Mouse (Mus musculus): ENCODE results near the gene Gsto1.
"Not testable (repeated sequence)": the region's sequence is repeated elsewhere in the genome, so short reads cannot be mapped to it uniquely, and the experiment has no call there.

The Gsto1 gene

DNA sequence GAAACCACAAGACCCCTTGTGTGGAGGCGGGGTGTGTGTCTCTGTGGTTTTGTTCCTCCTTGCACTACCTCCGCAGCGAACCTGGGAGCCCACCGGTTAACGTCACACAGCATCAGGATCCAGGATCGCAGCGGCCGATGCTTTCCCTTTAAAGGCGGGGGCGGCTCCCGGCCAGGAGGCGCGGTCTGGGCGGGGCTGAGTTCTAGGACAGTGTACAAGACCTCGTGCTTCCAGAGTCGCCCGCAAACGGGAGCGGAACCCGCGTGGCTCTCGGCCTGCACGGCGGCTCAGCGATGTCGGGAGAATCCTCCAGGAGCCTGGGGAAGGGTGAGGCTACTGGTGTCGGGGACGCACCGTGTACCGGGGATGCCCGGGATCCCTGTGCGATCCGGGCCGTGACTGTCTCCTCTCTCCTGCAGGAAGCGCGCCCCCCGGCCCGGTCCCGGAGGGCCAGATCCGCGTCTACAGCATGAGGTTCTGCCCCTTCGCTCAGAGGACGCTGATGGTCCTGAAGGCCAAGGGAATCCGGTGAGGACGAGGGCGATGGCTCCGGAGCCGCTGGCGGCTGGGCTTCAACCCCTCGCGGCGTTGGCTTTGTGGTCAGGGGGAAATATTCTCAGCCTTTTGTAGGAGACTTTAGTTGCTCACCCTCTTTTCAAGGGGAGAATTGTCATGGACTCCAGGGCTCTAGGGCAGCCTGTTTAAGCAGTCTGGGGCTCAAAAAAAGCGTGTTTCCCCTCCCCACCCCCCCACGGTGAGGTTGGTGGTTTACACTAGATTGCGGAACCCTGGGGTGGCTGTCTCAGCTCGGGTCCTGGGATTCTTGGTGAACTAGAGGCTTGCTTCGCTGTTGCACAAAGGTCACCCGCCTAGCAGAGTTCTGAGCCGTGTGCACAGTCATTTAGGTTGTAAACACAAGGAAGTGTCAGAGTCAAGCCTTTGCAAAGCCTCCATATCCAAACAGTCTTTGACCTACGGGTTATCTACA is at the start of gene Gsto1:
Gene Gsto1, plus strand, starts transcription at position 175 of the 988 bp plus-strand sequence.
- peak; percentile 93 to 94 for DNase-seq

DNA sequence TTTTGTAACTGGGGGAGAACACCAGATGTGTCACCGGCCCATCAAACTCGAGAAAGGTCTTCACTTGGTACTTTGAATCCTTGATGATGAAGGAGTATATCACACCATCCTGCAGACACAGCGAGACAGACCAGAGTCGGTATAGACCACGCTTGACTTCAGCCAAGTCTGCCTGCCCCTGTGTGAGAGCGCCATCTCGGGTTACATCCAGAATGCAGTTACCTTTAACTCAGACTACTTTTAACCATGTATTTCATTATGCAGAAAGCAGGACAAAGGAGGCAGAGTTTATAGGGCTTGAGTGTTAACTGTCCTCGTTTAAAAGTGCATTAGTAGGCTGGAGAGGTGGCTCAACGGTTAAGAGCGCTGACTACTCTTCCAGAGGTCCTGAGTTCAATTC is 42.7 kb upstream of the Gsto1 start:
- no peak for DNase-seq

DNA sequence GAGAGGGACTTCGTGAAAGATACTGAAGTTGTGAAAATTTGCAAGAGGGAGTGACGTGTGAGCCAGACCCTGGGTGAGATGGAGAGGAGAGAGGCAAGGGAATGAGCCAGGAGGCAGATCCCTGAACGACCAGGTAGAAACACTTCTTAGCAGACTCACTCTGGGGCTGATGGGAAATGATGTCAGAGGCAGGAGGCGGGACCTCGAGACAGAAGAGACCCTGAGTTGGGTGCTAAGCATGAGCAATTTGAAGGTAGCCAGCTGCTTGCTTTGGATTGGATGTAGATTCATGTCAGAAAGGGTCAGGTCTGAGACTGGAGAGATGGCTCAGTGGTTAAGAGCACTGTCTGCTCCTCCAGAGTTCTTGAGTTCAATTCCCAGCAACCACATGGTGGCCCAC is 40.0 kb upstream of the Gsto1 start:
- no peak for DNase-seq

DNA sequence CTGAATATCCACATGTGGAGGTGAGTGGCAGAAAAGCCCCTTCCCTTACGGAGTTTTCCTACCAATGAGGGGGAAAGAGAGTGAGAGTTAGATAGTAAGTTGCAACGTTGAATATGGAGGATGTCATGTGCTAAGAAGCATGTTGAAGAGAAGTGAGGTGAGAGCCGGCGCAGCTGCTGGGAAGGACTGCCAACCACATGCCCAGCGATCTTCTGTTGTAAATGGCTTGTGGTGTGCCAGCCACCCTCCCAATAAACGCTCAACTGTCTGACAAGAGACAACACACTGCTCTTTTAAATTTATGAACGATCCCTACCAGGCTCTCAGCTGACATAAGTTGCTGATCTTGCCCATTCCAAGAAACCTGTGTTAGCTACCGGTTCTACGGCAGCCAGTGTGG is 37.1 kb upstream of the Gsto1 start:
- no peak for DNase-seq

DNA sequence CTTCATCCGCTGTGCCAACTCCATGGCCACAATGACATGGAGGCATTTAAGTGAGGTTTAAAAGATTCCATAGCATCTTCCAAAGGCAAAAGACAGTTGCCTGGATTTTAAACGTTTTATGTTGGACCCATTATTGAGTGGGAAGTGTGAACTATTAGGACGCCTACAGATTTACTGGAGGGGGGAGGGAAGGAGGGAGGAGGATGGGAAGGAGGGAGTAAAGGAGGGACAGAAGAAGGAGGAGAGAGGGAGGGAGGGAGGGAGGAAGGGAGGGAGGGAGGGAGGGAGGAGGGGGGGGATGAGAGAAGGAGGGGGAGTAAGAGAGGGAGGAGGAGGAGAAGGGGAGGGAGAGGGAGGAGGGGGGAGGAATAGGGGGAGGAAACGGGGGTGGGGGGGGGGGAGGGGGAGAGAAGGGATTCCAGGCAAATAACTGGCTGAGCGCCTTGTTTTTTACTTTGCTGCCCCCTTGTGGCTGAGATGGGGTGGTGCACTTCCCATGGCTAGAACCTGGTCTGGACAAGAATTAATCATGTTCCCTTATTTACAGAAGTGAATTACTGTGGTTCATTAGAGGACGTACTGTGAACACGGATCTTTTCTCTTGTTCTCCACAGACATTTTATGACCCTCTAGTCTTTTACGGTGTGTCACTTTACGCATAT is 33.8 kb upstream of the Gsto1 start:
- DNase-seq, result peak; percentile 83 to 88

DNA sequence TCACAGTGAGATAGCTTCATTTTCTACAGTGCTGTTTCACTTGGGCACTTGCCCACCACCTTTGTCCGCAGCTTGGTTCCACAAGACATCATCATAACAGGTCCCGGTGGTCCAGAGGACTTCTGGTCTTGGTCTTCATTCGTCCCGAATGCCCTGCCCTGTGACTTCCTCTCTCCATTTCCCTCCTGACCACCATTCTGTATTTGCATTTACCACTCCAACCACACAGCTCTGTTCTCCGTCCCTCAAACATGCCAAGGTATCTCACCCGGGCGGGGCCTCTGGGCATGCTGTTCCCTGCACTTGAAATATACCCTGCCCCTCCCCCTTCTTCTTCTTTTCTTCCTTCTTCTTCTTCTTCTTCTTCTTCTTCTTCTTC is 33.3 kb upstream of the Gsto1 start:
- peak in 1 of 2 experiments; percentile 12 for DNase-seq

DNA sequence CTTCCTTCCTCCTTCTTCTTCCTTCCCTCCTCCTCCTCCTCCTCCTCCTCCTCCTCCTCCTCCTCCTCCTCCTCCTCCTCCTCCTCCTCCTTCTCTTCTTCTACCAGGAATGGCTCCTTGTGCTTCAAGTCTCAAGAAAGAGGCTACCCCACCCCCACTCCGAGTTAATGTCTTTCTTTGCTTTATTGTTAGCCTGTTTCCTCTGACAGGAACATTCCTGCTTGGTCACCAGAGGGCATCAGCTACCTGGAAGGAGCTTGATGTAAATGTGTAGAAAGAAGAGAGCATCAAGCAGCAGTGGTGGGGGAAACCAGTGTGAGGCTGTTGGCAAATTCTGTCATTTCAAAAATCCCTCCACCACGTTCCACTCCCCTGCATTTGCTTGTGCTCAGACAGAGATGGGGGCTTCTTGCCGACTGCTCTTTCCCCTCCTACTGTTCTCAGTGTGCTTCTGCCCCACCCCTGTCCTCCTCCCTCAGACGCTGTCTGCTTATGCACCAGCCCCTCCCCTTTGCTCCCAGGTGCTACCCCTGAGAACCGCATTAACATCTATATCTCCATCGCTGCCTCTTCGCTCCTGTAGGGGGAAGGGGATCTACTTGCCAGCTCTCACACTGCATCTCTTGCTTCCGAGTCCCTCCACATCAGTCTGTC is 32.5 kb upstream of the Gsto1 start:
- DNase-seq, result peak; percentile 49 to 55

DNA sequence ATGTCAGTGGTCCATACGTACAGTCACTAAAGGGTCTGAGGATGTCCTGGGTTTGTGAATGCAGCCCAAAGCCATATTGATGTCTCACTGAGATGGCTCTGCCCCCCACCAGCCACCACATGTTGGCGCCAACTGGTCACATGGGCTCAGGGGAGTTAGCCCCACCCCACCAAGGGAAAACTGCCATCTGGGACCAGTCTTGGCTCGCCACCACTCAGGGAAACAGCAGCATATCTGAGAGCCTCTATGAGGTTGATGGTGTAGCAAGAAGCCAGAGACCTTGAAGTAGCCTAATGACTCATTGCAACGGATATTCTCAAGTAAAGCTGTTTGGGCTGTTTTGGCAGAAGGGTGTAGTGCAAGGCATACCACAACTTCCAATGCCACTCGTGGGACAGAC is 30.7 kb upstream of the Gsto1 start:
- peak; percentile 12 to 13 for DNase-seq

DNA sequence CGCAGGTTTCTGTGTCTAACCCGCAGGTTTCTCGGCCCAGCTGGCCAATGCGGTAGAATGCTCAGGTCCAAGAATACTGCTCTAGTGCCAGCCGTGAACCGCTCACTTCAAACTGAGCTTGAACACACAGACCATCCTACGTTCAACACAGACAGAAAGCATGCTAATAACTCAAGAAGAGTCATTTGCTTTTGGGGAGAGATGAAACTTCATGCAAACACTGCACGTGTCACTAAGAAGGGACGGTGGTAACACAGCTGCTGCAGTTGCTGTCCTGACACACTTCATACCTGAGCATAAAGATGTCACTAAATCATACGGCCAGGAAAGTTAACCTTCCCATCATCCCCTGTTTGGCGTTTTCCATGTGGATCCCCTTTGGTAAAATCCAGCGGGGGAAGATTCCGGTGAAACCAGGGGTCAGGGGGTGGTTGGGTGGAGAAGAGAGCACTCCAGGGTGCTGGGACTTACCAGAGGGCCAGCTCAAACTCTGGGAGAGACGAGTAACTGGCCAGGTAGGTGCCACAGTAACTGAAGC is 24.8 kb upstream of the Gsto1 start:
- no peak for DNase-seq

DNA sequence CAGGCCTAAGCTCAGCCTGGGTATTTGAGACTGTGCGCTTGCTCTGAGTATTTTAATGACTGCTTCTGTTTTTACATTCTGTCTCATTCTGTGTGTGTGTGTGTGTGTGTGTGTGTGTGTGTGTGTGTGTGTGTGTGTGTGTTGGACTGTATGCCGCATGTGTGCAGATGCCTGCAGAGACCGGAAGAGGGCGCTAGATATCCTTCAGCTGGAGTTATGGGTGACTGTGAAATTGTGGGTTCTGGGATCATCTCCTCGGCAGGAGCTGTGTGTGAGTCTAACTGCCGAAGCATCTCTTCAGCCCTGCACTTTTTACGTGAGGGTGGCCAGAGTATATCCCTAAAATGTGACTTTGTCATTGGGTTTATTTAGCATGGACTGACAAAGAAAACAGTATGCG is 23.7 kb upstream of the Gsto1 start:
- DNase-seq, result no peak

DNA sequence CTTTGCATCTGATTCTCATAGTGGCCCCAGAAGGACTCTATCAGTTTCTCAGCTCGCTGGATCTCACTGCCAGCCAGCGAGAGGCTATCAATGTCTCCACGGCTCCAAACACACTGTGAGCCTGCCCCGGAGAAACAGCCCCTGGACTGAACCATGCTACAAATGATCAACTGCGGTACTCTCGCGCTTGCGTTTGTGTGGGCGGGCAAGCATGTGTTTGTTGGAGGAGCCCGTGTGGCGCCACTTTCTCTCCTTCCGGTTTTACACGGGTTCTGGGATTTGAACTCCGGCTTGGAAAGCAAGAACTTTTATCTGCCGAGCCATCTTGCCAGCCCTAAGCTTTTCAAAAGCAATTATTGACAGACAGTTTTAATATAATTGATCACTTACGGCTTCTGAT is 22.5 kb upstream of the Gsto1 start:
- no peak for DNase-seq

DNA sequence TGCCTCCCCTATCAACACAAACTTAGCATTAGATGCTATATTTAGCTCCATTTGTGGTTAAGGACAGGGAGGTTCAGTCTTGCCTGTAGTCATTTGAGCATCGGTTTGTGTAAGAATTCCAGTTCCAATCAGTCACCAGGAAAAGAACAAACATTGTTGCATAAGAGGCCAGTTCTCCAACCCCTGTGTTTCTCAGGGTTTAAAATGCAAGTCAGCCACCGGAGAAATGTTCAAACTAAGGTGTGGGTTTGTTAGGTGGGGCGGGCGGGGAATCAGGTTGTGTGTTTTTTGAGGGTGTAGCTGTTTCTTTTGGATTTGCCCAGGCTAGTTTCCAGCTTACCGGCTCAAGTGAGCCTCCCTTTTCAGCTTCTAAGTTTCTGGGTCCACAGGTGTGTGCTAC is 20.2 kb upstream of the Gsto1 start:
- no peak for DNase-seq

DNA sequence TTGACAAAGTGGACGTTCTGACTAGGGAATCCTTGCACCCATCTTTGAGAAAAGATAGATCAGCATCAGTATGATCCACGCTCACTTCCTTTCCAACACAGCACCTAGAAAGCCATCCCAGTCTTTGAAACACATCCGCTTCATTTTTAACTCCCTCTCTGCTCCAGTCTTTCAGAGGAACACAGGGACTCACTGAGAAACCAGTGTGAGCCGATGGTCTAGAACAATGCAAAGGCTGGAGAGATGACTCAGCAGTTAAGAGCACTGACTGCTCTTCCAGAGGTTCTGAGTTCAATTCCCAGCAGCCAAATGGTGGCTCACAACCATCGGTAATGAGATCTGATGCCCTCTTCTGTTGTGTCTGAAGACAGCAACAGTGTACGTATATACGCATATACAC is 19.0 kb upstream of the Gsto1 start:
- no peak for DNase-seq

DNA sequence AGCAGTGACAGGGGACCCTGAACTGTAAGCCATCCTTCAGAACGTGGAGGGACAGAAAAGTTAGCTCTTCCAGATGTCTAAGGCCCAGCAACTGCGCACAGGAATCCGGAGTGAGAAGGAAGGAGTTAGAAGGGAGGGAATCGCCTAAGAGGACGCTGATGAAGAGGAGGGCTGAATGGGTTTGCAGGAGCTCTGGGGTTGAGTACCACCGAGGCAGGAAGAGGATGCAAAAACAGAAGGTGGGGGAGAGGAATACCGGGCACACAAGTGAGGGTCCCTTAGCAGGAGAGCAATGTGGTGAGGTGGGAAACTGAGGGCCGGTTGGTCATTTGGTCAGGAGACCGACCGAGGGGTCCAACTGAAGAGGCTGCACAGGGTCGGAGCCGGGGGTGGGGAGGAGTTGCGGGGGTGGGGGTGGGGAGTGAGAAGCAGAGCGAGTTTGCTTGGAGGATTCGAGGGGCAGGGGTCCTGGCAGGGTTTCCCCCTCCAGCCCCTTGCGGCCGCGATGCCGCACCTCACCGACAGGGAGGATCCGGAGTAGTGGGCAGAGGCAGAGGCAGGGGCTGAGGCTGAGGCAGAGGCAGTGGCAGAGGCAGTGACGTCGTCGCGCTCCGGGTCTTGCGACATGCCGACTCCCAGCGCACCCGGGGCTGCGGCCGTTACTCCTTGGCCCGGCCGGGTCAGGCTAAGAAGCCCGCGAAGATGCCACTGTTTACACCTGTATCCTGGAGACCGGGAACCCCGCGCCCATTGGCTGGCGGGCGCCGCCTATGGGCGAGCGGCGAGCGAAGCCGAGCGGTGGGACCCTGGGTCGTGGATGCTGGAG is 17.9 kb upstream of the Gsto1 start:
- DNase-seq, result peak; percentile 86 to 87

DNA sequence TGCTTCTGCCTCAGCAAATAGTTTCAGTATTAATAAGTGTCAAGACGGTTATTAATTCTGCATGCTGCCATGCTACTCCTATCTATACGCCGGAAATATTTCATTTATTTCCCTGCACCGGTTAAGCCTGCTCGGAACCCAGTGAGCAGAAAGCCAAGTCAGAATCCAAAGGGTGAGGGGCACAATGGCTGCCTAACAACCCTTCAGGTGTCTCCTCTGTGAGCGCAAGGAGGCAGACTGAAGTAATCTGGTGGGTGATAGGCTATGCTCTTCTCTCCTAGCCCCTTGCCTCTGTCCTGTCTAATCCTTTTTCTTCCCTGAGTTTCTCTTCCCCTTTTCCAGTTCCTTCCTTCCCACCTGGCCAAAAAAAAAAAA is 17.3 kb upstream of the Gsto1 start:
- no peak for DNase-seq

DNA sequence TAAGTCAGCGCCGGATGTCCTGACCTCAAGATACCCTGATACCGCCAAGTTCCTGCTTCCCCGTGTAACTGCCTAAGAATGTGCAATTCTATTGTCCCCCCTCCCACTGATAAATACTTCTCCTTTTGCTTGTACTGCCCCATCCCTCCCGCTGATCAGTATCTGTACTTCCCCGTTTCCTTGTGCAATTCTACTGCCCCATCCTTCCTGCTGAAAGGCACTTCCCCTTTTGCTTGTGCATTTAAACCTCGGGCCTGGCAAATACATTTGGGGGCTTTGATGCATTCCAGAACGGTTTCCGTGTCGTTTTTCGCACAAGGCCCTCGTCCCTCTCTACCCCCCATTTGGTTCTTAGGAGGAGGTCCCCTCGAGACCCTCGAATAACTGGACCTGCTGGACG is 13.5 kb upstream of the Gsto1 start:
- not testable (repeated sequence) for DNase-seq

DNA sequence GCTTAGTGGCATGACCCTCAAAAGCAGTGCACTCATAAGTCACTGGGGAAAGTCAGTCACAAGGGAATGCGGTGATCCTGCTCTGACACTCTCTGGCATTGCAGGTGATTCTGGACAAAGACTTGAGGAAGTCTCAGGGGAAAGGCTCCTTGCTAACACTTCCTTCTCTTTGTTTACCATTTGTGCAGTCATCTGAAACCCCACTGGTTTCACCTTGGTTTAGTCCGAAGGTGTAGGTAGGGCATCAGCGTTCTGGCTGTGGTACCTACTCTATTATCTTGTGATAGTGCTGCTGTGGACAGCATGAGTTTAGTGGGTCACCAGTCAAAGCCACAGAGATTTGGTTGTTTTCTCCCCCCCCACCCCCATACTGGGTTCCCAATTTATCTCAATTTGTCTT is 5.0 kb upstream of the Gsto1 start:
- no peak for DNase-seq

DNA sequence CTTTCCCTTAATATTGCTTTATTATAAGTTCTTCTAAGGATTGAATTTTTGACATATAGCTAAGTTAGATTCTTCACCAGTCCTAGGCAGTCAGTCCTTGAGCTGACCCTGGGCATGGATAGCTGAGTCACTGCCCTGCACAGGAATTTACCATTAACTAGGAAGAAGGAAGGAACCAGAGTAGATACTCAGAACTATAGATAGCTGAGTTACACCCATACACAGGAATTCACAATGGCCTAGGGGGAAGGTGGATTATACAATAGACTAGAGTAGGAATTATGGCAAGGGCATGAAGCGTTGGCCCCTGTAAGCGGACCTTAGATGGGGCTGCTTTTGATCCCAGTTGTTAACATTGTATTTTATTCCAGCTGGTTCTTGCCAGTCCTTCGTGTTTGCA is 2.6 kb upstream of the Gsto1 start:
- not testable (repeated sequence) for DNase-seq

DNA sequence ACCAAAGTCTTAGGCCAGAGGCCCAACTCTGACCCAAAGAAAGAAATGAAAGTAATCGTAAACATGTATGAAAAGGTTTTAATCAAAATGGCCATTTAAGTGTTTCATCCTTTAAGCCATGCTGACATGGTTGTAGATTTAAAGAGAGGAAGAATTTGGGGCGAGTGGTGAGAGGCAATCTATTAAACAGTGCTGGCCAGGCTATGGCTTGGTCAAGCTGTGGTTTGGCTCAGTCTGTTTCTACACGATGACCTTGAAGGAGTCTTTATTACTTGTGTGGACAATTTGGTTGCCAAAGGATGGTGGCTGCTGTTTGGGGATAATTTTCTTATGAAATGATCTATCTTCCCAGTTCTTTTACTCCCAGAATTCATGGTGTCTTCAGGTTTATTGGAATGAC is 1.7 kb upstream of the Gsto1 start:
- no peak for DNase-seq

DNA sequence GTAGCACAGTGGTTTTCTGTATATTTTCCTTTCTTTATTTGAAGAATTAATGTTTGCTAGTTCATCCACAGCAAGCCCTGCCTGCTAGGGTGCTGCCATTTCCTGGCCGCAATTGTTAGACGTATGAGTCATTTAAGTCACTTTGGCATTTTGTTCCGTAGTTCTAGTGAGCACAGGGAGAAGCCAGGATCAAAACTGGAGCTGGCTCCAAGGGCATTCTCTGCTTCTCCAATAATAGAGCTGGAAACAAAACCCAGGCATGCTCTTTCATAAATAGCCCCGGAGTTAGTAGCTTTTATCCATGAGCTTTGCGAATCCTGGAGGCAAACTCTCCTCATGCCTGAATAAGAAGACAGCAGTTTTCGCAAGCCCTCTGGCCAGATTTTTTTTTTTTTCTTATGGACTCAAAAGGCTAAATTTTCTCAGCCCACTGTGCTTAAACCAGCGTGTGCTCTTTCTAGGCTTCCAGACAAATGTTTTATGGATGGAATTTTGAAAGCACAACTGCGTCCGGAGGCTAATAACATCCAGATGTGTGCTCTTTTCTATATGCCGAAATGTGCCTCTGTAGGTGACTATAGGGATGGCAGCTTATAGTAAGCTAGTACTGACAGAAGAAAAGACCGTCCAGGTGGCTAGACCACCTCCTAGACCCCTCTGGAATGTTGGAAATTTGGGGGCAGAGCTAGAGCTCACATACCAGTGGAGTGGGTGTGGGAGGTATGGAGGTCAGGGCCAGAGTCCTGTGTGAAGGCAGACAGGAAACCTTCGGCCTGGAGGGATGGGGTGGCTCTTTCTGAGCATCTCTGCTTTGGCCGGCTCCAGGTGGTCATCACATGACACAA is 597 bp upstream of the Gsto1 start:
- no peak for DNase-seq

Measured in cerebellum, postnatal 10 days (tissue).